Mouse (Mus musculus): ENCODE results near the gene Grm5. TPM values are rescaled to one million over a fixed set of nuclear protein-coding genes. Genes with fewer than 3 reads are reported as not detected.

Gene Grm5
- polyA plus RNA-seq, 1 experiment from 2014 or later: 65.6 TPM

Other genes with a start within 250 kb of the Grm5 start
- not detected in 2 replicates for gene Tyr, start 90.7 kb upstream of the Grm5 start, polyA plus RNA-seq (2015; fragmentation: Nextera tagmentation; extraction: Ambion mirVana)

All from hindbrain, embryonic 16.5 days (tissue).